Mouse (Mus musculus) layer of hippocampus, adult 11-12 months (tissue): ENCODE data around the gene Lbh.

Experiments used
- DNase-seq: peaks from one replicate; pipeline ENCODE4 v3.0.0; 2022; ENCODE audit warnings: low spot score

Lbh gene

GRCm38 (mm10) chr17:72918053-72918452 is at the start of gene Lbh:
Gene Lbh, plus strand, starts transcription at chr17:72918305.
- peak; percentile 96 for DNase-seq

DNA sequence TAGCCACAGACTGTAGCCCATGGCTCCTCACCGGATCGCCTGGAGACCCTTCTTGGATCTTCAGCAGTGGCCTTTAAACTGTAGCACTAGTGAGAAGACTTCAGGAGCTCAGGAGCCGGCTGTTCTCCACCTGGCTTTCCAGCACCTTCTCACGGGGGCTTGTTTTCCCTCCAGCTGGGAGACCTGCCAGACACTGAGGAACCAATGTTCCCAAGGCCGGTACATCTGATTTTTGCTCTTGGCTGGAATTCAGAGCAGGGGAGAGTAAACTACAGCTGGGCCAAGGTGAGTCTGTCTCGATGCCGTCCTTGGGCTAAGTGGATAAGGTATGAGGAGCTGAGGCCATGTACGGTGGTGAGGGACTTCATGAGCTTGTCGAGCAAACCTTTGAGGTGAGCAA is 39.1 kb upstream of the Lbh start:
- DNase-seq: no peak

DNA sequence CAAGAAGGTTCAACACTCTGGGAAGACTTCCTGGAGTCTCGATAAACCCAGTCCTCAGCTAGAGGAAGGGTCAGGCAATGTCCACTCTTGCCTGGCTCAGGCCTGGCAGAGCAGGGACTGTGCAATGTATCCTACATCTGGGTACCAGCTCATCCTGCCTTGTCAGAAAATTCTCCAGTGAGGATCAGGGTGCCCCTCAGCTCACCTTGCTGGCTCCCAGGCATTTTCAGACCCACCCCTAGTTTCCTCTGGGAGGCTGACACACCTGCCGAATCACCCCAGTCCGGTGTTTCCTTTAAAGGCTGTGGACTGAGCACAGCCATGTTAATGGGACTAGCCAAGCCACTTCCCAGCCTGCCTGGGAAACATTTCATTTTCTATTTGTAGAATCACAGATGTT is 37.9 kb upstream of the Lbh start:
- no peak for DNase-seq

DNA sequence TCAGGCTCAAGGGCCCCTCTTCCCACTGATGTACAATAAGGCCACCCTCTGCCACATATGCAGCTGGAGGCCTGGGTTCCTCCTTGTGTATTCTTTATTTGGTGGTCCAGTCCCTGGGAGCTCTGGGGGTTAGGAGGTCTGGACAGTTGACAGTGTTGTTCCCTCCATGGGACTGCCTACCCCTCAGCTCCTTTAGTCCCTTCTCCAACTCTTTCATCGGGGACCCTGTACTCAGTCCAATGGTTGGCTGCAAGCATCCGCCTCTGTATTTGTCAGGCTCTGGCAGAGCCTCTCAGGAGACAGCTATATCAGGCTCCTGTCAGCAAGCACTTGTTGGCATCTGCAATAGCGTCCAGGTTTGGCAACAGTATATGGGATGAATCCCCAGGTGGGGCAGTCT is 37.1 kb upstream of the Lbh start:
- no peak for DNase-seq

DNA sequence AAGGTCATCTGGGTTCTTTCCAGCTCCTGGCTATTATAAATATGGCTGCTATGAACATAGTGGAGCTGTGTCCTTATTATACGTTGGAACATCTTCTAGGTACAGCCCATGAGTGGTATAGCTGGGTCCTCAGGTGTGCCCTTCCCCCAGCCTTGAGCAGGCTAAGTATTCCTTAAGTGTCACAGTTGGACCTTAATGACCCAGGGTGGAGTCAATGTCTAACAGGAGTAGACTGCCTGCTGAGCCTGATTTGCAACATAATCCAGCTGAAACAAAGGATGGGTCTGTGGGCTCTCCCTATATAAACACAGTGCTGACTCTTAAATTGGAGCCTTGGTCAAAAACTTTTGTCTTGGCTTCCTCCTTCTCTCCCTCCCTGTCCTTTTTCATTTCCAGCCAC is 36.3 kb upstream of the Lbh start:
- DNase-seq: no peak

GRCm38 (mm10) chr17:72889556-72890397 is 28.3 kb upstream of the Lbh start:
- DNase-seq: peak; percentile 87

GRCm38 (mm10) chr17:72890398-72890898 is 27.7 kb upstream of the Lbh start:
- DNase-seq: no peak

DNA sequence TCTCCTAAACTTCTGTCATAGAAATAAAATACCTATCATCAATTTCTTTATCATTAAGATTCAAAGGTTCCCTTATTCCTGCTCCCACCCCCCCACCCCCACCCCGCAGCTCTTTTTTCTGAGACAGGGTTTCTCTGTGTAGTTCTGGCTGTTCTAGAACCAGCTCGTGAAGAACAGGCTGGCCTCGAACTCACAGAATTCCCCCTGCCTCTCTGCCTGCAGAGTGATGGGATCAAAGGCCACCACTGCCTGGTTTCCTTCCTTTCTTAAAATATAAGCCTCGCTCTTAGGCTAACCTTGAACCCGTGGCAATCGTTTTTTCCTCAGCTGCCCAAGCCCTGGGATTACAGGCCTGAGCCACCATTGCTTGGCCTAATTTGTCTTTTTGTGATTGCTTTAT is 26.5 kb upstream of the Lbh start:
- no peak for DNase-seq

- DNase-seq: no peak
Measured at GRCm38 (mm10) chr17:72895506-72895905, 22.6 kb upstream of the Lbh start.

GRCm38 (mm10) chr17:72897076-72897475 is 21.0 kb upstream of the Lbh start:
- DNase-seq: no peak

DNA sequence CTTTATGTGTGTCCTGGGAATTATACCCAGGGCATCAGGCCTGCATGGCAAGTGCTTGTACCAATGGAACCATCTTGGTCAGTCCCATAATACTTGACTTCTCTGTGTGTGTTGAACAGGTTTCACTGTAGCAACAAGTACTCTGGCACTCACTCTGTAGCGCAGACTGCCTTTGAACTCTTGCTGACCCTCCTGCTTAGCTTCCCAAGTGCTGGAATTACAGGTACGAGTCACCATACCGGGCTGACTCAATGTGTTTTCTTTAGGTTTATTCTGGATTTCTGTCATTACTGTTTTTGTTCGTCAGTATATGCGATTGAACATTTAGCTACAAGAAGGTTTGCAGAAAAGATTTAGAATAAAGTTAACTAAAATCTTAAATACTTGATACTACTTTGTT is 20.1 kb upstream of the Lbh start:
- no peak for DNase-seq

GRCm38 (mm10) chr17:72898775-72899174 is 19.3 kb upstream of the Lbh start:
- DNase-seq: no peak

GRCm38 (mm10) chr17:72901021-72901420 is 17.1 kb upstream of the Lbh start:
- no peak for DNase-seq

DNA sequence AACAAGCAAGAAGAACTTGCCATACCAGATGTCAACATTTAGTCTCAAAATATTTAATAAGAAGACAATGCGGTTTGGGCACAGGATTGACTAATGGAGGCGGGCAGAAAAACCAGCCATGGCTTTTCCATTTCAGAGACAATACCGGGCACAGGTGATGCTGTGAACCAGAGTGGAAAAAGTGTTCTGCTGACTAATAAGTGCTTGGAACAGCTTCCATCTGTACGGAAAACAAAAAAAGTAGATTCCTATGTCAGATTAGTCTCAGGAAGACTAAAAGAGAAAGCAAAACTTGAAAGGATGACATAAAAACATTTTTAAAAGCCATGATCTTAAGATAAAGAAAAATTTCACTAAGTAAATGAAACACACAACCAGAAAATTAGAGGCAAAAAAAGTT is 16.4 kb upstream of the Lbh start:
- DNase-seq: no peak

- no peak for DNase-seq
Measured at GRCm38 (mm10) chr17:72903321-72903720, 14.8 kb upstream of the Lbh start.

- DNase-seq: peak; percentile 54
Measured at GRCm38 (mm10) chr17:72903921-72904421, 14.1 kb upstream of the Lbh start.

- DNase-seq: no peak
Measured at GRCm38 (mm10) chr17:72904873-72905272, 13.2 kb upstream of the Lbh start.

DNA sequence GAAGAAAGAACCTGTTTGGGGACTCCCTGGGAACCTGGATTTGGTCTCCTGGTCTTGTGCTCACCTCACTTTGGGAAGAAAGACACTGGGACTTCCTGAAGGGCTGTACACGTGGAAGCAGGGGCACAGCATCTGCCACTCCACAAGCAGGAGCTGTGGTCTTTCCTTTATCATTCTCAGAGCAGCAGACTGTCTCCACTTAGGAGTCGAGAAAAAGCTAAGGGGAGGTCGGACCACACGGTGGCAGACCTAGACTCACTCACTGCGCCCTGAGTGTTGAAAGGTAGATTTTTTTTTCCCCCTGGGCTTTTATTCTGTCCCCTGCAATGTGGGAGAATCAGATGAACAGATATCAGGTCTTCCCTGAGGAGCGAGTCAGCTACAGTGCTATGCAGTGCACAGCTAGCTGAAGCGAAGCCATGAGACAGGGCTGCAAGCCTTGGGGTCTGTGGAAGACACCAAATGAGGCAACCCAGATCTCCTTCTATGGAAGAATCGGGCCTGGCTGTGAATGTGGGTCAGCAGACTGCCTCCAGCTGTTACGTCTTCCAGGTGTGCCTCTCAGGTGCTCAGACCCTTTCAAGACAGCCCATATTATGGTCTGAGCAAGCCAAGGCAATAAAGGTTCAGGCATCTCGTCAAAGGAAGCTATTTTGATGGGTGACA is 11.7 kb upstream of the Lbh start:
- no peak for DNase-seq

GRCm38 (mm10) chr17:72907211-72907610 is 10.9 kb upstream of the Lbh start:
- DNase-seq: no peak

- DNase-seq: no peak
Measured at GRCm38 (mm10) chr17:72907777-72908176, 10.3 kb upstream of the Lbh start.

DNA sequence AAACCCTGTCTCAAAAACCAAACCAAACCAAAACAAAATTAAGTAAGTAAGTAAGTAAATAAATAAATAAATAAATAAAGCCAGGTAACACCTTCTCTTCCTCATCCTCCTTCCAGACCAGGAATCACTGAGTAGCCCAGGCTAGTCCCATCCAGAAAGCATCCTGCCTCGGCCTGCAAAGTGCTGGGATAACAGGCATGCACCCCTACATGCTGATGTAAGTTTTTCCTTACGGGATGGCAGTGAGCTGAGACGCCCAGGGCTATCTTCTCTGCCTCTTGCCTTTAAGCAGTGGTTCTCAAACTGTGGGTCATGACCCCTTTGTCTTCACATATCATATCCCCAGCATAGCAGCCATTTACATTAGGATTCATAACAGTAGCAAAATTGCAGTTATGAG is 9.5 kb upstream of the Lbh start:
- no peak for DNase-seq

DNA sequence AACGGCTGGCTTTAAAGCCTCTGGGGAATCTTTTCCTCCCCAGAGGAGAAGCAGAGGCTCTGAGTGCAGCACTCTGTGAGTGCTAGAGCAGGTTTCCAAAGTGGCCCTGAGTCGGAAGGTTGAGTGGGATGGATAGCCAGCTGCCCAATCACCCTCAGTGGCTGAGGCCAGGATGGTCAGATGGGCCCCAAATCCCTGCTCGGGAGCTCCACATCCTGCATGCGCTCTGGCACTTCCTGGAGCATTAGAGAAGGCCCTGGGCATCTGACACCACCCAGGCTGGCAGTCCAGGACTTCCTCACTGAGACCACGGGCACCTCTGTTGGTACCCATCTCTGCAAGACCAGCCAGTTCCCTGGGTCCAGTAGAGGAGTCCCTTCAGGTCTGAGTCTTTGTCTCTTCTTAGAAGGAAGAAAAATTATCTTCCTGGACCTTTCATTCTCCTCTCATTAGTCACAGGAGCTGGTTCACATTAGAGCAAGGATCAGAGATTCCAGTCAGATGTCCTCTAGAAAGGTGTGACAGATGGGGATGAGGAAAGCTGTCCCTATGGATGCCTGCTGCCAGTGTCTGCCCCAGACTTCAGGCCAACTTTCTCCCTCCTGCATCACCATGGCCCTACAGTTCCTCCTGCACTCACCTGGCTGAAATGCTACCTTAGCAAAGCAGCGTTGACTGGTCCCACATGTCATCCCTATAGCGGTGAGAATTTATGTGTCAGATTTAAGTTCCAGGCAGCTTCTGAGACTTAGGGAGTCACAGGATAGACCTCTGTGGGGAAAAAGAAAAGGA is 8.8 kb upstream of the Lbh start:
- no peak for DNase-seq
